Mouse (Mus musculus) stomach, postnatal 0 days (tissue): ENCODE results near the gene Proser1.

Source experiments
- CTCF ChIP-seq: IDR thresholded peaks from 2 replicates; pipeline ENCODE4 v1.5.1; 2016; ENCODE audit warnings: antibody characterized with exemption, low read depth, mild to moderate bottlenecking, moderate library complexity
- EP300 ChIP-seq: optimal IDR thresholded peaks from 2 replicates; pipeline ENCODE3; 2016; ENCODE audit warnings: antibody characterized with exemption

GRCm38 (mm10) chr3:53465330-53465729, 1.9 kb downstream of the Proser1 start:
- no peak for TF ChIP-seq CTCF
- no peak for TF ChIP-seq EP300
